Mouse (Mus musculus) spleen, postnatal 36 days (tissue): Measurements from ENCODE around the gene Nck1.
A peak's percentile ranks its signal among the peaks of the same experiment; 100 is the strongest.

Experiments
- DNase-seq, 2 experiments: peaks; one replicate each; pipeline ENCODE4 v3.0.0; 2022; ENCODE audit warnings: low spot score in 2 of 2, mixed read lengths in 1 of 2

Nck1 gene

GRCm38 (mm10) chr9:100535618-100536262 is 10.2 kb downstream of the Nck1 start:
- DNase-seq: no peak

- no peak for DNase-seq
Observed at GRCm38 (mm10) chr9:100534686-100535085, 11.2 kb downstream of the Nck1 start.

GRCm38 (mm10) chr9:100532847-100533505 is 13.0 kb downstream of the Nck1 start:
- no peak for DNase-seq

GRCm38 (mm10) chr9:100531296-100531695 is 14.6 kb downstream of the Nck1 start:
- no peak for DNase-seq

GRCm38 (mm10) chr9:100525225-100525624 is 20.7 kb downstream of the Nck1 start:
- no peak for DNase-seq

GRCm38 (mm10) chr9:100522029-100522428 is 23.9 kb downstream of the Nck1 start:
- DNase-seq: no peak

GRCm38 (mm10) chr9:100520586-100520985 is 25.3 kb downstream of the Nck1 start:
- peak; percentile 12 to 29 for DNase-seq

GRCm38 (mm10) chr9:100520012-100520411 is 25.9 kb downstream of the Nck1 start:
- no peak for DNase-seq

- no peak for DNase-seq
Observed at GRCm38 (mm10) chr9:100507581-100507980, 38.4 kb downstream of the Nck1 start.

- peak in 1 of 2 experiments; percentile 10 for DNase-seq
Observed at GRCm38 (mm10) chr9:100506652-100507051, 39.3 kb downstream of the Nck1 start.

GRCm38 (mm10) chr9:100505498-100505897 is 40.4 kb downstream of the Nck1 start:
- no peak for DNase-seq

- DNase-seq: no peak
Observed at GRCm38 (mm10) chr9:100493611-100494261, 52.2 kb downstream of the Nck1 start.

- no peak for DNase-seq
Observed at GRCm38 (mm10) chr9:100491424-100491823, 54.5 kb downstream of the Nck1 start.

- no peak for DNase-seq
Observed at GRCm38 (mm10) chr9:100488969-100489368, 57.0 kb downstream of the Nck1 start.

- no peak for DNase-seq
Observed at GRCm38 (mm10) chr9:100488056-100488713, 57.7 kb downstream of the Nck1 start.

GRCm38 (mm10) chr9:100486431-100486830 is 59.5 kb downstream of the Nck1 start, which contains the start of gene Il20rb:
TSS of gene Il20rb (minus strand) at chr9:100486788.
- DNase-seq: no peak

GRCm38 (mm10) chr9:100483318-100483717 is 62.6 kb downstream of the Nck1 start:
- DNase-seq: no peak

GRCm38 (mm10) chr9:100481626-100482025 is 64.3 kb downstream of the Nck1 start:
- no peak for DNase-seq

GRCm38 (mm10) chr9:100474056-100474455 is 71.9 kb downstream of the Nck1 start:
- DNase-seq: no peak

GRCm38 (mm10) chr9:100473361-100473760 is 72.6 kb downstream of the Nck1 start:
- no peak for DNase-seq

GRCm38 (mm10) chr9:100472931-100473330 is 73.0 kb downstream of the Nck1 start:
- no peak for DNase-seq

GRCm38 (mm10) chr9:100471605-100471953 is 74.4 kb downstream of the Nck1 start:
- DNase-seq: no peak
